Mouse (Mus musculus): Measurements from ENCODE around the gene Afdn. TPM values are rescaled to one million over a fixed set of nuclear protein-coding genes. Genes with fewer than 3 reads are reported as not detected.
"Not testable (repeated sequence)": the region's sequence is repeated elsewhere in the genome, so short reads cannot be mapped to it uniquely, and the experiment has no call there.

Afdn gene
- polyA plus RNA-seq, 1 experiment from 2014 or later = 10.4 TPM

- not testable (repeated sequence) for H3K79me2 ChIP-seq (ENCODE audit: inconsistent target); H3K27ac ChIP-seq; H3K36me3 ChIP-seq (ENCODE audit: inconsistent target); H3K4me3 ChIP-seq (ENCODE audit: inconsistent target)
- 73% methylated on average over 1 of the region's 1 CpGs for WGBS (ENCODE audit: missing documents)
Observed at GRCm38 (mm10) chr17:13951570-13951969, 191.2 kb downstream of the Afdn start.

Other genes starting within 250 kb of the Afdn start
- not detected in 3 replicates for gene Tcte2, start 1.3 kb downstream of the Afdn start, polyA plus RNA-seq (2018)
- gene Gm7168, start 187.8 kb downstream of the Afdn start, polyA plus RNA-seq (2018) = not detected in 3 replicates
- gene Gm7356, start 243.2 kb downstream of the Afdn start, polyA plus RNA-seq (2018) = not detected in 3 replicates